Mouse (Mus musculus) hindbrain, embryonic 11.5 days (tissue): Measurements from ENCODE around the gene Slc13a4. TPM values are rescaled to one million over a fixed set of nuclear protein-coding genes. Genes with fewer than 3 reads are reported as not detected.
A peak's percentile ranks its signal among the peaks of the same experiment; 100 is the strongest.

Experiments used
- ATAC-seq: fragments of 200-750 bp; cut with Nextera tagmentation; 2 replicates; pipeline ENCODE4 v1.8.0; 2017; ENCODE audit warnings: mild to moderate bottlenecking, moderate TSS enrichment, moderate library complexity; ENCODE audit not compliant: low FRiP score
- DNase-seq: peaks from one replicate; pipeline ENCODE4 v3.0.0-alpha.2; 2015; ENCODE audit warnings: low spot score
- H3K27ac ChIP-seq: fragments of 300-500 bp; sonication (generic); 2 replicates; pipeline ENCODE4 v1.5.1; 2014; ENCODE audit warnings: mild to moderate bottlenecking, low read depth, low read length
- H3K27me3 ChIP-seq: fragments of 300-500 bp; sonication (generic); 2 replicates; pipeline ENCODE4 v1.6.1; 2014; ENCODE audit warnings: mild to moderate bottlenecking, low read length, moderate library complexity, mixed read lengths; ENCODE audit not compliant: control insufficient read depth, insufficient read depth
- H3K36me3 ChIP-seq: fragments of 300-500 bp; sonication (generic); 2 replicates; pipeline ENCODE4 v1.6.1; 2014; ENCODE audit warnings: mild to moderate bottlenecking, low read length, moderate library complexity, mixed read lengths; ENCODE audit not compliant: control insufficient read depth, insufficient read depth
- H3K4me1 ChIP-seq: fragments of 300-500 bp; sonication (generic); replicated peaks from 2 replicates; pipeline ENCODE4 v1.6.1; 2014; ENCODE audit warnings: low read length, mixed read lengths; ENCODE audit not compliant: control insufficient read depth, insufficient read depth
- H3K4me2 ChIP-seq: fragments of 300-500 bp; sonication (generic); replicated peaks from 2 replicates; pipeline ENCODE4 v1.6.1; 2014; ENCODE audit warnings: mild to moderate bottlenecking, low read depth, low read length
- H3K4me3 ChIP-seq: fragments of 300-500 bp; sonication (generic); 2 replicates; pipeline ENCODE4 v1.5.1; 2014; ENCODE audit warnings: low read depth, low read length
- H3K9ac ChIP-seq: fragments of 300-500 bp; sonication (generic); 2 replicates; pipeline ENCODE4 v1.6.1; 2014; ENCODE audit warnings: low read depth, low read length
- H3K9me3 ChIP-seq: fragments of 300-500 bp; sonication (generic); 2 replicates; pipeline ENCODE4 v1.6.1; 2016; ENCODE audit warnings: low read length; ENCODE audit not compliant: control insufficient read depth
- WGBS: fragments of 180-500 bp; shearing (Covaris S2); extraction: QIAGEN DNeasy Blood & Tissue Kit; methylation state at CpG from one replicate; pipeline ENCODE4 v1.1.7; 2014; 5-methylcytosine and 5-hydroxymethylcytosine counted together
- polyA plus RNA-seq: library from polyadenylated mRNA; unstranded; fragments of >200 nt; fragmentation: Nextera tagmentation; extraction: Ambion mirVana; gene quantifications from 2 replicates; pipeline ENCODE4 v1.2.1, GENCODE M21; 2014

Slc13a4 gene
- polyA plus RNA-seq, 1 experiment from 2014 or later = 0.40 TPM

- Histone ChIP-seq H3K4me3 (no peak overlapping the region), H3K4me1 (no peaks in the 10 kb centered on the region), H3K36me3 (no peaks in the 10 kb centered on the region), H3K27ac (no peak overlapping the region), H3K4me2 (no peak overlapping the region), H3K9ac (no peak overlapping the region), H3K27me3 (no peaks in the 10 kb centered on the region), H3K9me3 (no peaks in the 10 kb centered on the region)
- ATAC-seq = no peak
- DNase-seq = no peak
- WGBS = 58% methylated on average over 2 of the region's 2 CpGs
Observed at GRCm38 (mm10) chr6:35297001-35297400, 10.9 kb downstream of the Slc13a4 start.

- H3K4me1 ChIP-seq = no peaks in the 10 kb centered on the region
- H3K9me3 ChIP-seq = no peaks in the 10 kb centered on the region
- H3K36me3 ChIP-seq = no peaks in the 10 kb centered on the region
- WGBS = 81% methylated on average over 2 of the region's 2 CpGs
- no peak overlapping the region for H3K4me2 ChIP-seq
- no peaks in the 10 kb centered on the region for H3K27me3 ChIP-seq
- H3K9ac ChIP-seq = no peak overlapping the region
- DNase-seq (no peak), ATAC-seq (no peak)
- no peak overlapping the region for H3K4me3 ChIP-seq
- no peak overlapping the region for H3K27ac ChIP-seq
Observed at GRCm38 (mm10) chr6:35294964-35295363, 13.0 kb downstream of the Slc13a4 start.

- no peak overlapping the region for H3K4me3 ChIP-seq
- H3K9ac ChIP-seq = no peak overlapping the region
- H3K27ac ChIP-seq = no peak overlapping the region
- 0 out of 2 replicates have a peak, but pooled peaks cover 2% of the 10 kb centered on the region for H3K4me1 ChIP-seq
- 90% methylated on average over 8 of the region's 8 CpGs for whole genome bisulfite sequencing
- H3K9me3 ChIP-seq = no peaks in the 10 kb centered on the region
- ATAC-seq = no peak
- no peaks in the 10 kb centered on the region for H3K36me3 ChIP-seq
- H3K27me3 ChIP-seq = no peaks in the 10 kb centered on the region
- H3K4me2 ChIP-seq = no peak overlapping the region
- DNase-seq = peak; percentile 6
Observed at GRCm38 (mm10) chr6:35289676-35290075, 18.3 kb downstream of the Slc13a4 start.

- Histone ChIP-seq H3K36me3 (no peaks in the 10 kb centered on the region), H3K9ac (no peak overlapping the region), H3K9me3 (no peaks in the 10 kb centered on the region), H3K27me3 (no peaks in the 10 kb centered on the region), H3K4me3 (no peak overlapping the region), H3K4me1 (0 out of 2 replicates have a peak, but pooled peaks cover 2% of the 10 kb centered on the region), H3K4me2 (no peak overlapping the region), H3K27ac (no peak overlapping the region)
- ATAC-seq (peak; percentile 60), DNase-seq (peak; percentile 39)
- 22% methylated on average over 7 of the region's 7 CpGs for WGBS
Observed at GRCm38 (mm10) chr6:35288920-35289319, 19.0 kb downstream of the Slc13a4 start.

- no peak overlapping the region for H3K4me2 ChIP-seq
- no peaks in the 10 kb centered on the region for H3K9me3 ChIP-seq
- H3K4me3 ChIP-seq = no peak overlapping the region
- H3K9ac ChIP-seq = no peak overlapping the region
- H3K27ac ChIP-seq = no peak overlapping the region
- ATAC-seq = peak; percentile 53; the same call in 1 of the 2 replicates
- peak; percentile 8 for DNase-seq
- no peaks in the 10 kb centered on the region for H3K36me3 ChIP-seq
- 80% methylated on average over 11 of the region's 11 CpGs for WGBS
- H3K4me1 ChIP-seq = 0 out of 2 replicates have a peak, but pooled peaks cover 2% of the 10 kb centered on the region
- H3K27me3 ChIP-seq = no peaks in the 10 kb centered on the region
Observed at GRCm38 (mm10) chr6:35288114-35288761, 19.7 kb downstream of the Slc13a4 start.

- no peaks in the 10 kb centered on the region for H3K36me3 ChIP-seq
- no peaks in the 10 kb centered on the region for H3K27me3 ChIP-seq
- DNase-seq (no peak), ATAC-seq (no peak)
- H3K4me3 ChIP-seq = no peak overlapping the region
- H3K27ac ChIP-seq = no peak overlapping the region
- WGBS = 83% methylated on average over 10 of the region's 10 CpGs
- H3K9me3 ChIP-seq = no peaks in the 10 kb centered on the region
- no peak overlapping the region for H3K4me2 ChIP-seq
- H3K4me1 ChIP-seq = no peaks in the 10 kb centered on the region
- no peak overlapping the region for H3K9ac ChIP-seq
Observed at GRCm38 (mm10) chr6:35279306-35279705, 28.6 kb downstream of the Slc13a4 start.

GRCm38 (mm10) chr6:35277903-35278587 lies 29.9 kb downstream of the Slc13a4 start:
- H3K4me2 ChIP-seq = no peak overlapping the region
- no peaks in the 10 kb centered on the region for H3K36me3 ChIP-seq
- ATAC-seq (no peak), DNase-seq (no peak)
- WGBS = 67% methylated on average over 10 of the region's 10 CpGs
- H3K27me3 ChIP-seq = no peaks in the 10 kb centered on the region
- H3K9ac ChIP-seq = no peak overlapping the region
- no peak overlapping the region for H3K27ac ChIP-seq
- no peaks in the 10 kb centered on the region for H3K9me3 ChIP-seq
- H3K4me3 ChIP-seq = no peak overlapping the region
- H3K4me1 ChIP-seq = no peaks in the 10 kb centered on the region

- 78% methylated on average over 11 of the region's 11 CpGs for WGBS
- H3K9ac ChIP-seq = no peak overlapping the region
Observed at GRCm38 (mm10) chr6:35273391-35274082, 34.4 kb downstream of the Slc13a4 start.

More at GRCm38 (mm10) chr6:35273391-35274082, 34.4 kb downstream of the Slc13a4 start:
- ATAC-seq (no peak), DNase-seq (no peak)
- Histone ChIP-seq H3K4me2 (no peak overlapping the region), H3K4me1 (no peaks in the 10 kb centered on the region), H3K36me3 (no peaks in the 10 kb centered on the region), H3K27me3 (no peaks in the 10 kb centered on the region), H3K27ac (no peak overlapping the region), H3K9me3 (no peaks in the 10 kb centered on the region), H3K4me3 (no peak overlapping the region)
